ENCODE assay signal across 9 mouse cellular contexts in the genomic region with DNA sequence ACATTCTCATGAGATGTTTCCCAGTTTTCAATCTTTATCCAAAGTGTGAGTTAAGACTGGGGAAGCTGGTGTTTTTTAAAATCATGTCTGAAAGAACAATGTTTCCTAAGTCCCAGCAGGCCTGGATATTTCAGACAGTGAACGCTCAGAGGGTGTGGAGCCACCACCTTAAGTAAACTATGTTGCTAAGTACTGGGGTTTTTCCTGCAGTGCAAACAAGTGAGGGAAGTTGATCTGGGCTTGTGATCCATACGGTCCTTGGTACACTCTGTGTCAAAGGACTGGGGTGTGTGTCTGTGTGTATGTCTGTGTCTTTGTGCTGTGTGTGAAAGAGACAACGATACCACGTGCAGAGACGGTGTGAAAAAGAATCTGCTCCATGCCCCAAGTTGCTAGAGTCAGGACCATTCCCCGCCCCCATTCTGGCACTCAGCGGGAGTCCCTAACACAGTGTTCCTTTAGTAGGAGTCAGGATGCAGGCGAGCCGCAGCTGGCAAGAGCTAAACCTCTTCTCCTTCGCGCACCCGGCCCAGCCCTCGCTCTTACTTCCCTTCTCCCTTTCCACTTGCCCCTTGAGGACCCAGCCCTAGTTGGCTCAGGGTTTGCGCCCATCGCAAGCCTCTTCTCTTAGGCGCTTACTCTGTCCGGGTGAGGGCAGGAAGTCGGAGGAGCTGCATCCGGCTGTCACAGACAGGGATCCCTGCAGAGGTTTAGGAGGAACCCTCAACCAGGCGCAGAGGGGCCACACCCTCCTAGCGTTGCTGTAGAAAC. TPM values are rescaled to one million over a fixed set of nuclear protein-coding genes. Genes with fewer than 3 reads are reported as not detected.
DNase-seq lines count a peak whose midpoint lies in the region; ATAC-seq and TF ChIP-seq lines count a peak whose summit lies in the region.
"Had no signal": no experiment of that assay in that cellular context is flagged by ENCODE, and none has a peak within 500 bp of the region (broad histone marks: within the 10 kb centered on the region; RNA-seq: fewer than 3 reads in every experiment).

A gene (minus strand): TSS at position 729 of the 771 bp plus-strand sequence.

- 19% methylated on average over 21 of the region's 21 CpGs for WGBS in liver, embryonic 11.5 days

- peaks cover 24% of the 10 kb centered on the region for H3K36me3 ChIP-seq in liver, embryonic 11.5 days (ENCODE audit: control insufficient read depth, insufficient read depth, low read length)
- H3K36me3 ChIP-seq in myocyte (ENCODE audit: control insufficient read depth, insufficient read depth), result no peaks in the 10 kb centered on the region

- H3K9me3 ChIP-seq in liver, embryonic 11.5 days (ENCODE audit: control insufficient read depth, low read length), result no peaks in the 10 kb centered on the region

- DNase-seq in CD4-positive, CD25-positive, alpha-beta regulatory T cell, adult 2 months (ENCODE audit: low read depth, low spot score), result peak; percentile 24
- DNase-seq in urinary bladder, adult 18-20 months (ENCODE audit: low spot score in 2 of 2), result peak; percentile 3 to 29
- DNase-seq in urinary bladder, adult 2 months (ENCODE audit: low spot score), result no peak
- DNase-seq in liver, embryonic 11.5 days (ENCODE audit: low spot score), result peak; percentile 39
- DNase-seq in spleen, postnatal 14 days (ENCODE audit: low spot score in 2 of 2), result no peak

- H3K27me3 ChIP-seq in liver, embryonic 11.5 days (replicated peaks; ENCODE audit: control insufficient read depth, insufficient read depth, low read length), result no peaks in the 10 kb centered on the region
- no peaks in the 10 kb centered on the region for H3K27me3 ChIP-seq in myocyte (ENCODE audit: control insufficient read depth, insufficient read depth, insufficient read length)

- H3K4me2 ChIP-seq in liver, embryonic 11.5 days, result peak within 1 kb of the TSS; percentile 12
- no peak within 1 kb of the TSS for H3K4me2 ChIP-seq in myocyte (ENCODE audit: low read depth)

- no peak for TF ChIP-seq POLR2A in myocyte (IDR thresholded peaks at IDR 0.05; ENCODE audit: insufficient read length, low read depth)

- H3K27ac ChIP-seq in liver, embryonic 11.5 days (ENCODE audit: low read depth, low read length), result no peak within 1 kb of the TSS

- H3K9ac ChIP-seq in liver, embryonic 11.5 days (ENCODE audit: low read depth, low read length), result no peak within 1 kb of the TSS

- H3K79me2 ChIP-seq in myocyte (ENCODE audit: control insufficient read depth, insufficient read depth), result no peaks in the 10 kb centered on the region

- no peak for ATAC-seq in CD4-positive, CD25-positive, alpha-beta regulatory T cell, adult 4 months
- peak; percentile 32 to 48 for ATAC-seq in hematopoietic stem cell, adult 5-6 weeks (replicated peaks in 1 of 2; ENCODE audit: insufficient read depth in 1 of 2, low FRiP score in 2 of 2, low TSS enrichment in 1 of 2, low read depth in 1 of 2, poor library complexity in 2 of 2, severe bottlenecking in 2 of 2)
- ATAC-seq in liver, embryonic 11.5 days (replicated peaks; ENCODE audit: low FRiP score), result peak; percentile 55

- H3K4me1 ChIP-seq in liver, embryonic 11.5 days (replicated peaks; ENCODE audit: control insufficient read depth, insufficient read depth, low read length), result no peaks in the 10 kb centered on the region

- H3K4me3 ChIP-seq in liver, embryonic 11.5 days (ENCODE audit: low read depth, low read length), result no peak within 1 kb of the TSS
- no peak within 1 kb of the TSS for H3K4me3 ChIP-seq in myocyte
- H3K4me3 ChIP-seq: erythroblast, embryonic 14.5 days had no signal

- H3ac ChIP-seq in myocyte (ENCODE audit: control insufficient read depth, insufficient read length), result no peak within 1 kb of the TSS

TF ChIP-seq in myocyte, 11 proteins besides CTCF, POLR2A, EP300 and RAD21:
- TF ChIP-seq TCF12 (IDR thresholded peaks at IDR 0.05; ENCODE audit: insufficient read depth, poor library complexity, severe bottlenecking) (no peak), E2F4 (IDR thresholded peaks at IDR 0.05; ENCODE audit: insufficient read depth) (no peak), CEBPB (IDR thresholded peaks at IDR 0.05; ENCODE audit: insufficient read depth, poor library complexity, severe bottlenecking) (no peak), TCF3 (IDR thresholded peaks at IDR 0.05; ENCODE audit: insufficient read length, low read depth) (no peak), REST (IDR thresholded peaks at IDR 0.05; ENCODE audit: insufficient read depth, insufficient read length) (no peak), POLR2AphosphoS2 (IDR thresholded peaks at IDR 0.05; ENCODE audit: insufficient read length, low read depth) (no peak), MYOD1 (IDR thresholded peaks at IDR 0.05; ENCODE audit: control insufficient read depth in 1 of 3, insufficient read length in 2 of 3, low read depth in 2 of 3) (no peak), MAX (IDR thresholded peaks at IDR 0.05; ENCODE audit: low read depth) (no peak), SRF (IDR thresholded peaks at IDR 0.05; ENCODE audit: control insufficient read depth, insufficient read length, low read depth) (no peak), USF1 (IDR thresholded peaks at IDR 0.05; ENCODE audit: low read depth) (no peak), MYOG (IDR thresholded peaks at IDR 0.05; ENCODE audit: control insufficient read depth in 1 of 3, insufficient read depth in 1 of 3, insufficient read length in 2 of 3, low read depth in 2 of 3) (no peak)

RNA-seq across cellular contexts. Expression of the gene that starts here (rescaled TPM):
- polyA plus RNA-seq in CD4-positive, CD25-positive, alpha-beta regulatory T cell, adult 4 months (2017; shearing (Covaris generic)), result under 1 TPM; 0.44 to 0.95 TPM
- polyA plus RNA-seq in urinary bladder, adult 2 months (2012; rRNA removed), result 0.03 and 0.06 TPM in 2 replicates
- 2.6 TPM in 1 of 2 replicates, not detected in the other for total RNA-seq in hematopoietic stem cell, adult 5-6 weeks (2017)
- not detected in 2 replicates for polyA plus RNA-seq in liver, embryonic 11.5 days (2014; fragmentation: Nextera tagmentation; extraction: Ambion mirVana)
- 10.7 TPM for polyA plus RNA-seq in myocyte (2012; fragmentation: generic; extraction: Trizol)
- polyA plus RNA-seq: erythroblast, embryonic 14.5 days had no signal

Comparison
In these comparisons a context has a peak if more than half of its experiments do, and no peak if none do; other contexts are left out.
1. DNase-seq: peak in CD4-positive, CD25-positive, alpha-beta regulatory T cell, adult 2 months (single experiment) and urinary bladder, adult 18-20 months (2 of 2); none in urinary bladder, adult 2 months (single experiment) and spleen, postnatal 14 days (0 of 2).
2. Peak in DNase-seq, ATAC-seq and H3K4me2 ChIP-seq in liver, embryonic 11.5 days; RNA of the gene not detected or under 1 TPM.